Mouse (Mus musculus) spleen, postnatal 14 days (tissue): ENCODE results near the gene Oxct1.

Experiments
- DNase-seq, 2 experiments: peaks; one replicate each; pipeline ENCODE4 v3.0.0; 2021 to 2022; ENCODE audit warnings: low spot score in 2 of 2

Gene Oxct1

GRCm38 (mm10) chr15:4105498-4105897 lies 79.3 kb downstream of the Oxct1 start:
- DNase-seq: no peak

- no peak for DNase-seq
Measured at GRCm38 (mm10) chr15:4119962-4120361, 93.8 kb downstream of the Oxct1 start.

DNA sequence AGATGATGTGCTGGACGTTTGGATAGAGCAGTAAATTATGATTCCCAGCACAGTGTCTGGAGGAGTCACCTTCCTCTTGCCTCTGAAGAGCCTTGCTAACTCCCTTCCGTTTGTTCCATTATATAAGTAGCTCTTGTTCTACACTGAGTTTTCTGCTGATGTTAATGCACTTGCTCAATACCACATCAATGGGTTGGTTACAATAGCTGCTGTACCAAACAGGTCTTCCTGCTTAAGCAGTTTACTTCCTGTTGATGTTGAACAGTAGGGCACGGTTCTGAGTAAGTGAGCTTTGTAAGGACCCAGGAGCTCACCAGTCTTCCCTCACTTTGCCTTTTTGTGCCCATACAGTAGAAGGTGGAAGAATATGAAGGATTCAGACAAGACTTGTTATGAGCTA lies 98.5 kb downstream of the Oxct1 start:
- no peak for DNase-seq

- DNase-seq: no peak
Measured at GRCm38 (mm10) chr15:4138524-4138923, 112.3 kb downstream of the Oxct1 start.

- DNase-seq: no peak
Measured at GRCm38 (mm10) chr15:4139516-4139915, 113.3 kb downstream of the Oxct1 start.

- DNase-seq: no peak
Measured at GRCm38 (mm10) chr15:4145352-4145751, 119.2 kb downstream of the Oxct1 start.

- DNase-seq: no peak
Measured at GRCm38 (mm10) chr15:4147700-4148099, 121.5 kb downstream of the Oxct1 start.

GRCm38 (mm10) chr15:4148649-4149389 lies 122.6 kb downstream of the Oxct1 start:
- no peak for DNase-seq

DNA sequence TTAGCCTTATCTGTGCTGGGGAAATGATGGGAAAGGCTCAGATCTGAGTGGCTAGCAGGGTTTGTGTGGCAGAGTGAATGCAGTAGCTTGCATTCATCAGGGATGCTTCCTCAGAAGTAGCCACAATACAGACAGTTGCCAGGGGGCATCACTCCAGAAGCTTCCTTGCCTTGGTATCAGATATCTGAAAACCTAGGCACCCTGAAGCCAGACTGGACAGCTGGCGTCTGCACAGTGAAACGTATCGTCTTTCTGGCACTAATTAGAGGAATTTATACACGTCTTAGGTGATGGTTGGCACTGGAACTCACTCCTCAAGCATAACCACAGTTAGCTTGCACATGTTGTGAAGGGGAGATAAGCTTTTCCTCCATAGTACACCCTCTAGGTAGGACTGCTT lies 128.5 kb downstream of the Oxct1 start:
- no peak for DNase-seq

- no peak for DNase-seq
Measured at GRCm38 (mm10) chr15:4167946-4168345, 141.8 kb downstream of the Oxct1 start.

- DNase-seq: no peak
Measured at GRCm38 (mm10) chr15:4171600-4171999, 145.4 kb downstream of the Oxct1 start.

DNA sequence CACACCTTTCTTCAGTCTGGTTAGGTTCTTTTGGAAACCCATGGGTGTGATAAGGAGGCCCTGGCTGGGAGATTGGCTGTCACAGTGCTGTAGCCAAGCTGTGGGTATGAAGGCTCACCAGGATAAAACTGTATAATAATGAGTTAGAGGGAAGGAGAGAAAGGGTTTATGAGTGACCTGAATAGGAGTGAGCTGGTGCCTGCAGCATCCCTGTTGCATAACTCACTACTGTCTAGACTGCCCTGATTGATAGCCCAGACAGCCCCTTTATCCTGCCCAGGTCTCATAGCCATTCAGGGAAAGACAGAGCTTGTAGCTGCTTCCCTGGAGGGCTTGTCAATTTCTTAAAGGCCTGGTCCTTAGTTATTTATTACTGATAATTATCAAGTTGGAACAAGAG lies 171.7 kb downstream of the Oxct1 start:
- no peak for DNase-seq
